Mouse (Mus musculus) left cerebral cortex, adult 11 months (tissue): Measurements from ENCODE around the gene Hhatl.
A peak's percentile ranks its signal among the peaks of the same experiment; 100 is the strongest.

Experiments
- DNase-seq: peaks from one replicate; pipeline ENCODE4 v3.0.0; 2022; ENCODE audit warnings: low spot score

Gene Hhatl

DNA sequence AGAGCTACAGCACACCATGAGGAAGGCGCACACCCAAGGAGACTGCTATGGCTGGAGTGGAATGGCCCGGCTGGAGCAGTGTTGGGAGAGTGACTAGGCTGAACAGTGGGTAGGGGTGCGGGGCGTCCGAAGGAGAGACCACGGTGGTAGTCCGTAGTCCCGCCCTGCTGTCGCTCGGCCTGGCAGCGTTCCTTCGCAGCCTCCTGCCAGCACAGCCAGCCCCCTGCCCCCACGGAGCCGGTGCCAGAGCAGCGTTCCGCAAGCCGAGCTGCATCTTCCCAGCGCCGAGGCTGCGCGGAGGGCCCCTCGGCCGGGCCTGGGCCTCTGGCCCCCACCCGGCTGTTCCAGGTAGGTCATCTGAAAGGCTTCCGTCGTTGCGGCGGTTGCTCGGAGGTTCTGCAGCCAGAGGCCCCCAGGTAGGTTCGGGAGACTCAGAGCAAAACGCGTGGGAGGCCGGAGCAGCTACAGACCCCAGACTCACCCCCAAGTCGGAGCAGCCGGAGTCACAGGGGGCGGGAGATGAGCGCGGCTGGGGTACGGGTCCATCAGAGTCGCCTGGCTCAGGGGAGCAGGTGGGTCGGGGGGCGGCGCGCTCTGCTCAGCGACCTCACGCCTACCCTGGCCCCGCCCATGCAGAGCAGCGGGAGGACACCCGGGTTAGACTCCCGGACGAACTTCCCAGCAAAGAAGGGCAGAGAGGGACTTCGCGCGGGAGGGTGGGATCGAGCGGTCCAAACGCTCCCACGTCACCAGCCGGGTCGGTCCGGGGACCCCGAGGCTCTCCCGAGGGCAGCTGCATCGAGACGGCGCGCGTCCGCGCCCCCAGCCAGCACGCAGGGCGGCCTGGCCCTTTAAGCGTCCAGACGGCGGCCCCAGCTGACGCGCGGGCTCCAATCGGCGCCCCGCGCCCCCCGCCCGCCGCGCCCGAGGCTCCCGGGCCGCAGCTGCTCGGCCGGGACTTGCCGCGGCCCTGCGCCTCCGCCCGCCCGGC is 32.9 kb downstream of the Hhatl start, which contains the start of gene Zfp651:
TSS of gene Zfp651 (plus strand) at position 240 of the 991 bp plus-strand sequence.
- DNase-seq, result peak; percentile 59

- DNase-seq, result no peak
These were observed 34.2 kb downstream of the Hhatl start for GRCm38 (mm10) chr9:121757835-121758814.

- no peak for DNase-seq
These were observed 34.9 kb downstream of the Hhatl start for GRCm38 (mm10) chr9:121757432-121757831.

GRCm38 (mm10) chr9:121756785-121757184 is 35.5 kb downstream of the Hhatl start:
- no peak for DNase-seq

DNA sequence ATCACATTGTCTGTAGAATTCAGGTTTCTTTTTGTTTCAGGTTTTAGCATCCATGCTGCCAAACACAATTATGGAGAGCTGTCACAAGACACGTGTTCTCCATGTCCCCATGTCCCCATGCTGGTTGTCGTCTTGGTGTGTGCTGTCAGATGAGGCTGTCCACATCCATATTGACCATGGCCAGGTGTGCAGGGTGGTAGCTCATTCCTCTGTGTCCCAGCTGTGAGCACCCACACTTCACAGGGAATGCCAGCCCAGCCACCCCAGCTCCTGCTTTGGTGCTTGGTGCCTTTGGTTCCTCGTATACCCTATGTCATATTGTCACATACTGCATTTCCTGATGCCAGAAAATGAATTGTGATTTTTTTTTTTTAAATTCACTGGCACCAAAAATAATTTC is 37.7 kb downstream of the Hhatl start:
- DNase-seq, result no peak

DNA sequence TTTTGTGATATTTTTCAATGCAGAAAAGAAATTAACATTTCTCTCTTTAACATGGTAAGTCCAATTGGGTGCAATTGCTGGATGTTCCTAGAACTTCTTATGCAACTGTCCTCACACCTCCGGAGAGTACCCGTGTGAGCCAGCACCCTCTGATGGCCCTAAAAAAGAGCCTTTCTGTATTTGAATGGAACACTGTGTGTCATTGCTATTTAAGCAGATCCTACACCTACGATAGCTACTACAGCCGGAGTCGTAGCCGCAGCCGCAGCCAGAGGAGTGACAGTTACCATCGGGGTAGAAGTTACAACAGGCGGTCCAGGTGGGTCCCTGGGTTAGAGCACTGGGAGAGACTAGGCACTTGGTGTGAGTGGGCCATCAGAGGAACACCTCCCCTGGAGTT is 39.5 kb downstream of the Hhatl start:
- DNase-seq, result no peak

- DNase-seq, result no peak
These were observed 48.3 kb downstream of the Hhatl start for GRCm38 (mm10) chr9:121744051-121744450.

DNA sequence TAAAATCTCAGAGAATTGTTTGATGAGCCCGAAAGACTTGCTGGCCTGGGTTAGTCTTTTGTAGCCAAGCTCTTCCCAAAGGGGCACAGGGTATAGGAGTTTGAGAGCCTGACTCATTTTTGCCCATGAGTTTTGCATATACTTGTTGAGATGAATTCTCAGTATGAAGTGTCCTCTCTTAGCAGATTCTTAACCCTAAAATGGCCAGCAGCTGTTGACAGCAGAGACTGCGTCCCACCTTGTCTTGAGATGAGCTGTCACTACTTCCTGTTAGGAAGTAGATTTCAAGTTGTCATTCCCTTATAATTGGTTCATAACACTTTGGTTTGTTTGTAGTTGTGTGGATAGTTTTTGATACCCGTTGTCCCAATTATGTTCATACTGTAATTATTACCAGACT is 51.1 kb downstream of the Hhatl start:
- DNase-seq, result no peak

- no peak for DNase-seq
These were observed 51.8 kb downstream of the Hhatl start for GRCm38 (mm10) chr9:121740490-121740889.
